8 mouse cellular contexts compared by ENCODE assay signal in genomic region chr3:89101812-89102494, GRCm38 (mm10). TPM values are rescaled to one million over a fixed set of nuclear protein-coding genes. Genes with fewer than 3 reads are reported as not detected.
A peak's percentile ranks its signal among the peaks of the same experiment; 100 is the strongest.
DNase-seq lines count a peak whose midpoint lies in the region; ATAC-seq lines count a peak whose summit lies in the region.

TSS of gene Fdps (minus strand) at chr3:89101959.

- H3K9me3 ChIP-seq in lung, embryonic 16.5 days (ENCODE audit: control insufficient read depth, low read length), result no peaks in the 10 kb centered on the region

- DNase-seq in MEL-GATA-1-ER (ENCODE audit: extremely low read depth, low read depth), result peak; percentile 100
- DNase-seq in cerebellum, adult 8-10 months, result peak; percentile 96
- DNase-seq in forelimb bud, embryonic 11.5 days (ENCODE audit: low read depth, low spot score), result peak; percentile 99
- DNase-seq in layer of hippocampus, adult 9-10 months (ENCODE audit: low spot score), result peak; percentile 98
- peak; percentile 65 for DNase-seq in ovary, postnatal 10 days (ENCODE audit: low spot score)
- DNase-seq in thymus, postnatal 10 days (ENCODE audit: low spot score in 2 of 2), result peak; percentile 92 to 93

- H3K9ac ChIP-seq in lung, embryonic 16.5 days (ENCODE audit: low read length), result peak within 1 kb of the TSS; percentile 77

- H3K4me2 ChIP-seq in lung, embryonic 16.5 days (ENCODE audit: low read depth, low read length), result peak within 1 kb of the TSS; percentile 92

- peaks cover 23% of the 10 kb centered on the region for H3K4me1 ChIP-seq in lung, embryonic 16.5 days (replicated peaks; ENCODE audit: control insufficient read depth, insufficient read depth, low read length)

- H3K27ac ChIP-seq in lung, embryonic 16.5 days (ENCODE audit: low read length), result peak within 1 kb of the TSS; percentile 73

- under 1% methylated on average over 26 of the region's 26 CpGs for WGBS in lung, embryonic 16.5 days

- peak; percentile 99 to 100 for ATAC-seq in hematopoietic stem cell, adult 5-6 weeks (replicated peaks in 1 of 2; ENCODE audit: insufficient read depth in 1 of 2, low FRiP score in 2 of 2, low TSS enrichment in 1 of 2, low read depth in 1 of 2, poor library complexity in 2 of 2, severe bottlenecking in 2 of 2)
- peak; percentile 100 for ATAC-seq in lung, embryonic 16.5 days (ENCODE audit: low read depth)

- H3K27me3 ChIP-seq in lung, embryonic 16.5 days (ENCODE audit: control insufficient read depth, insufficient read depth, low read depth, low read length), result no peaks in the 10 kb centered on the region

- H3K4me3 ChIP-seq in lung, embryonic 16.5 days (ENCODE audit: low read length), result peak within 1 kb of the TSS; percentile 70

- peaks cover 5% of the 10 kb centered on the region; the same call in 1 of the 2 replicates for H3K36me3 ChIP-seq in lung, embryonic 16.5 days (ENCODE audit: control insufficient read depth, insufficient read depth, low read length)

RNA-seq across cellular contexts. Expression of gene Fdps, which starts in this region (rescaled TPM):
- total RNA-seq in hematopoietic stem cell, adult 5-6 weeks (2017), result 78.9 and 98.4 TPM in 2 replicates
- polyA plus RNA-seq in lung, embryonic 16.5 days (2015; fragmentation: Nextera tagmentation; extraction: Ambion mirVana), result 132 and 137 TPM in 2 replicates

Comparison
In these comparisons a context has a peak if more than half of its experiments do, and no peak if none do; other contexts are left out.
1. Peak in every context shown above with its lines: DNase-seq, ATAC-seq, H3K4me3 ChIP-seq and H3K27ac ChIP-seq.